Mouse (Mus musculus): ENCODE measurements around the gene Col15a1. TPM values are rescaled to one million over a fixed set of nuclear protein-coding genes. Genes with fewer than 3 reads are reported as not detected.

Col15a1 gene
- polyA plus RNA-seq, 1 experiment from 2014 or later = 16.7 TPM

DNA sequence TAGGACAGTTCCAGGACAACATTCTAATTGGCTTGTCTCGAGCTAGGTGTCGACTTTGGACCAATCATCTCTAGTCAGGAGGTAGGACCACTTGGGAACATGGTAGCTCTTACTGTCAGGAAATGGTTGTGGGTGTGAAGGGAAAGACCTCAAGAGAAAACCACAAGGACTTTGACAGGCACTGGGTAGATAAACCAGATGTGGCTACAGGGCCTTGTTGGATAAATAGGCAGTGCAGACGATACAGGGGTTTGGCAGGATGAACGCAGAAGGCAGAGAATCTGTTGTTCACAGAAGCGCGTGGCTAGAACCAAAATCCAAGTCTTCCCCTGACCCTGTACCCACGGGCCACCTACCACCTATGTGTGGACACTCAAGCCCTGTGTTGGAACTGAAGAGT, 94.6 kb downstream of the Col15a1 start:
- DNase-seq (ENCODE audit: low spot score) = peak; percentile 76

DNA sequence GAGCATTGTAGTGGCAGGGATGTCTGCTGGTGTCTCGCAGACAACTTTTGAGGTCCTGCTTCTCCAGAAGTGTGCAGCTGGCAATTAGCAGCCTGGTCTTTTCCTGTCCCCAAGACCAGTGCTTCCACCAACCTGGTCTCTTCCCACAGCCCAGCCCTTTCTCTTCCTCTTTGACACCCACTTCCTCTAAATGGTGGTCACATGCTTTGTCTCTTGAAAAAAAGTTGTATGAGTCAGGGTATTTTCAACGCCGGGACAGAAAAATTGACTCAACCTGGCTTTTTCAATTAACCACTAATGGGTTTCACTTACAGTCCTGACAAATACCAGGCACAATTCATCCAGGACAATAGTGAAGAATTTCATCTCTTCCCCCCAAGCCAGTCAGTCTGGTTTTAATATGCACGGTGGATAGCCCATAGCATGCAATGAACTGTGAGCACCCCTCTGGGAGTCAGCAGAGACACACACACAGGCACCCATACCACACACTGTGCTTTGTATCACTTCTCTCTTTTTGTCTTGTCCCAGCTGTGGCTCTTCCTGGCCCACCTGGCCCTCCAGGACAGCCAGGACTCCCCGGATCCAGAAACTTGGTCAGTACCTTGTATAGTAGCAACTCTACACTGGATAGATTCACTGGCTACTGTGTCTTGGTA, 95.5 kb downstream of the Col15a1 start:
- peak; percentile 57 for DNase-seq (ENCODE audit: low spot score)

DNA sequence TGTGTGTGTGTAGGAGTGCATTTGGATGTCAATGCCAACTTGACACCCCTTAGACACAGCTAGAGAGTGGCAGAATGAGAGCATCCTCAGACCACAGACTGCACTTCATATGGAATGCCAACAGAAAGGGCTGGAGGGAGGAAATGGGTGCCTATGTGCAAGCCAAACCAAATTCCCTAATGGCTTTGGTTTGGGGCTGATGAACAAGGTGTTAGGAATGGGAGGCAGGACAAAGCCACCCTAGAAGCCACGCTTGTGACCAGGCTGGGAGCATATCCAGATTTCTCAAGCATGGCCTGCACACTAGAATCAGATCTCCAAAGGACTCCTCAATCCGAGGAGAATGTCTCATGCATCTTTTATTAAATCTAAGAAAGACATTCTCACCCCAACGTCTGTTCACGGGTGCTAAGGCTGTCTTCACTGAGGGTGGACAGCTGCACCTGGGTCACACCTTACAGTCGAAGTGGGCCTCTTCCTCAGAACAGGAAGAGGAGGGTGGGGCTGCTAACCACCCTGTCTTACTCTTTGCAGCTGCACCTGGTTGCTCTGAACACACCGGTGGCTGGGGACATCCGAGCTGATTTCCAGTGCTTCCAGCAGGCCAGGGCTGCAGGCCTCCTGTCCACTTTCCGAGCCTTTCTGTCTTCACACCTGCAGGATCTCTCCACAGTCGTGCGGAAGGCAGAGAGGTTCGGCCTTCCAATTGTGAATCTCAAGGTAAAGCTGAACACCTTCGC, 102.1 kb downstream of the Col15a1 start:
- DNase-seq (ENCODE audit: low spot score) = peak; percentile 80

DNA sequence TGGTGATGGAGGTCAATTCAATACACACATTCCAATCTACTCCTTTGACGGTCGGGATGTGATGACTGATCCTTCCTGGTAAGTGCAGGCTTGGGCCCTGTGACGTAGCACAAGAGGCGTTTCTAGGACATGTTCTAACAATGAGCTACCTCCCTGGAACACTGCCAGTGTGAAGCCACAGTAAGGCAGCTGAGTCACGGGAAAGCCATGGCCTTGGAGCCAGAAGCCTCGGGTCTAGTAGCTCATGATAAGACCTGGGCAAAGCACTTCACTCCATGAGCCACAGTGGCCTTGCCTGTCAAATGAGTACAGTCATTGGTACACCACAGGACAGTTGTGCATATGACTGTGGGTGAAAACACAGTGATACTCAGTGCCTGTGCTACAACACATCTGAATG, 102.9 kb downstream of the Col15a1 start:
- peak; percentile 42 for DNase-seq (ENCODE audit: low spot score)

DNA sequence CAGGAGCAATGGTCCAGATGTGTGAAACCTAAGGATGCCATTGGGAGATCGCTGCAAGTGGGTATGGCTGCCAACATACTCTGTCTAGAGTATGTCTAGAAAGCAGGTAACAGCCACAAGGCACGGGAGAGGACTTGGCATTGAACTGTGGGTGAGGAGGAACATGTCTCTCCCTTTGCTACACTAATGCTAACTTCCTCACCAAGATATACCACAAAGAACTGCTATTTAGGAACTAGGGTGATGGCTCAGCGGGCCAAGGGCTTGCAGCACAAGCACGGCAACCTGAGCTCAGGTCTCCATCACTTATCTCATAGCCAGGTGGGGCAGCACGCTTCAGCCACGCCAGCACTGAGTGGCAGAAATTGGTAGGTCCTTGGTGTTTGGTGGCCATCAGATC, 103.5 kb downstream of the Col15a1 start:
- no peak for DNase-seq (ENCODE audit: low spot score)

DNA sequence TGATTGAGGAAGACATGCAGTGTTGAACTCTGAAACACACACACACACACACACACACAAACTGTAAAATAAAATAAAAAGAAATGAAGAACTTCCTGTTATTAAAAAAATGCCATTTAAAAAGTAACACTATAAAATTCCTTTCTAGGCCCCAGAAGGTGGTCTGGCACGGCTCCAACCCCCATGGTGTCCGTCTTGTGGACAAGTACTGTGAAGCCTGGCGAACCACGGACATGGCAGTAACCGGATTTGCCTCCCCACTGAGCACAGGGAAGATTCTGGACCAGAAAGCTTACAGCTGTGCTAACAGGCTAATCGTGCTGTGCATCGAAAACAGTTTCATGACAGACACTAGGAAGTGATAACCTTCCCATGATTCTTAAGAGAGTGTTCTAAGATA, 104.0 kb downstream of the Col15a1 start:
- no peak for DNase-seq (ENCODE audit: low spot score)

DNA sequence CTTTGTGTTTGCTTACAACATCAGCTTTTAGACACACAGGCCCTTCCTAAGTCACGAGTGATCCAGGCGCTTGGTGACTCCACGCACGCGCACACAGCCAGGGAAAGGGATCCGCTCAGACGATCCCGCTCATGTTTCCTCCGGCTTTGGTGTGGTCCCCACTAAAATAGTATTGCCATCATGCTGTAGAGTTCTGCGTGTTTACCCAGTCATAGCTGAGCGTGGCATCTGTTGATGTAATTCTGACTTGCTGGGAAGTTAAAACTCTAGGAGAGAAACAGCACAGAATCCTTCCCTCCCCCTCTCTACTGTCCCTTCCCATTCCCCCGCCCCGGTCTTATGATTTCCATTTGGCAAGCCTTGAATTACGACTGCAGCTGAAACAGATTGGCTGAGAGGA, 104.7 kb downstream of the Col15a1 start:
- no peak for DNase-seq (ENCODE audit: low spot score)

DNA sequence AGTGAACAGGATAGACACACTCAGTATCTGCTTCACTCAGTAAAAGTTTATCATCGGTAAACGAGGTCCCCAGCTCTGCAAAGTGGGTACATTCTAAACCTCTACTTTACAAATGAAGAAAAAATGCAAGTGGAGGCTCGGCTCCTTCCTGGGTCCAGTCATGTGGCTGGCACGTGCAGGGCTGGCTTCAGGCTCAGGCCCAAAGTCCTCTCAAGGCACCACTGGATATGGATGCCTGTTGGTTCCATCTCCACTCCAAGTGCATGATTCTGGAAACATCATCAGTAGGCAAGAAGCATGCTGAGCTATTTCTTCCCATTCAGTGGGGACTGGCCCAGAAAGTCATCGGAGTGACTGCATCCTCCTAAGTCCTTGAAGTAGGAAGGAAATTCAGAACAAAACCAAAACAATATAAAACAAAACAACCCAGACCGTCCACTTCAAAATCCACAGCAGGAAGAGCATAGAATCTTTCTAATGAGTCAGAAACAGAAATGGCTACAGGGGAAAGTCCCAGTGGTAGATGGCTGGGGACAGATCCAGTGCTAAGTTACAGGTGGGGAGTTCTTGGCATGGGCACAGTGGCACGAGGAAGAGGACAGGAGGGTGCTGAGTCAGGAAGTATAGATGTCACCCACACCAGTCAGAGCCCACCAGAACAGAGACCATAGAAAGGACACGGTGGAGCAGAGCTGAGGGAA, 105.9 kb downstream of the Col15a1 start:
- no peak for DNase-seq (ENCODE audit: low spot score)

DNA sequence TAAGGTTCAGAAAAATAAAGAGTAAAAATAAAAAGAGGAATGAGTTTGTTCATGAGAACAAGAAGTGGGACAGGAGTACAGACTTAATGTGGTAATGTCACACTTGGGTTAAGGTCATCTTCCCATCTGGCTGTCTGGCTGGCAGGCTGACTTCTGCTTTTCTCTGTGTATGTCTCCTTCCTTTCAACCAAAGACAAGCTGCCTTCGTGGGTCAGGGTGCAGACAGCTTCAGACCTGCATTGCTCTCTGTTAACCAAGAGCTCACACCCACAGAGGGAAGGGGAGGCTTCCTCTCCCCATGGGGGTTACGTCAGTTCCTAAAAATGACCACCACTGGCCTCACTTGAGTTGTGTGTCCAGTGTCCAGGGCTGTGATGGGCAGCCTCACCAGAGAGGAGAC, 107.5 kb downstream of the Col15a1 start:
- DNase-seq (ENCODE audit: low spot score) = no peak

DNA sequence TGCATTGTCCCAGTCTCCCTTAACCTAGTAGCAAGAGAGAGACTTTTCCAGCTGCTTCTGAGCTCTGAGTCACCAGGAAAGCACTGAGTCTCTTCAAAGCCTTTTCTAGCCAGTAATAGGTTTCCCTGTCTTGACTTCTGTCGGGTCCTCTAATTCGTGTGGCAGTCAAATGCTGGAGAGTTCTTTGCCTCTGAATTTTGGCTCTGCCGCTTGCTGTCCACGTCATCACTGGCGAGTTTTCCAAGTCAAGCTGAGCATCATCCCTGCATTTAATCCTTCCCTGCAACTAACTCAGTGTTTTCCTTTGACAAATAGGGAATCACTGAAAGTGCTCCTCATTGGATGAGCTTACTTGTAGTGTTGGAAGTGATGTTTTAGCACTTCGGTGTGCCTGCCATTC, 108.5 kb downstream of the Col15a1 start:
- DNase-seq (ENCODE audit: low spot score) = no peak

DNA sequence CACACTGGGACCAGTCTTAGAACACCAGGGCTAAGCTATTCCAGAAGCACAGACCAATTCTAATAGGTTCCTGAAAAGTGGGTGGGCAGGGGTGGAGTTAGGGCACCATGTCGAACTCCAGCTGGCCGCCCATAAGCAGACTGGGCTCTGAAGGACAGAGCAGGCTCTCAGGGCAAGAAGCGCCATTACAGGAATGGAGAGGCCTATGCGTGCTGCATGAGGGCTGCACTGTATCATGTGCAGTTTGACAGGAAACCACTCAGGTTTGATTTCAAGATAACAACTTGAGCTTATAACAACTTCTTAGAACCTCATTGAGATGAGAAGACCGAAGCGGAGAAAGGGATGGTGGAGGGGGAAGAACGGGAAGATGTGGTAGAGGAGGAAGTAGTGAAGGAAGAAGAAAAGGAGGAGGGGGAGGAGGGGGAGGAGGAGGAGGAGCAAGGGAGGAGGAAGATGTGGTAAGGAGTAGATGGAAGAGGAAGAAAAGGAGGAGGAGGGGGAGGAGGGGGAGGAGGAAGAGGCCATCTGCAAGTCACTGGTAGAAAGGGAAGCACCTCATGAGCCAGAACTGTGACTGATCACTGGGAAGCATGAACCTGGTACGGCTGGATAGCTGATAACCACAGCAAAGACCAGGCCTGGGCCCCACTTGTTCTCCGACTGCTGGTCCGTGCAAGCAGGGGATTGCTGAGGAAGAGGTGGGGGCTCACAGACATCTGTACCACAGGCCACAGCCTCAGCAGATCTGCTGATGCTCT, 111.8 kb downstream of the Col15a1 start:
- DNase-seq (ENCODE audit: low spot score) = peak; percentile 78

DNA sequence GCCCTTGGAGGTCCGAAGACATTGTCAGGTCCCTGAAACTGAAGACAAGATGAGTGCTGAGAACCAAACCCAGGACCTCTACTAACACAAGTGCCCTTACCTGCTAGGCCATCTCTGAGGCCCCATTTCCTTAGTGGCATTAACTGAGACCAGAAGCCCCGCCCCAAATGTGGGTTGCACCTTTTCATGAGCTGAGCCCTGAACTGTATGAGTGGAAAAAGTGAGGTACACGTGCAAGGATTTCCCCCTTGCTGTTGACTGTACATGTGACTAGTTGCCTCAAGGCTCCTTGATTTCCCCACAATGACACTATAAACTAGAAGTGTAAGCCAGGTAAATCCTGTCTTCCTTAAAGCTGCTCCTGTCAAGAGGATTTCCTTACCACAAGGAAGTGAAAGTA, 114.4 kb downstream of the Col15a1 start:
- DNase-seq (ENCODE audit: low spot score) = peak; percentile 63

DNA sequence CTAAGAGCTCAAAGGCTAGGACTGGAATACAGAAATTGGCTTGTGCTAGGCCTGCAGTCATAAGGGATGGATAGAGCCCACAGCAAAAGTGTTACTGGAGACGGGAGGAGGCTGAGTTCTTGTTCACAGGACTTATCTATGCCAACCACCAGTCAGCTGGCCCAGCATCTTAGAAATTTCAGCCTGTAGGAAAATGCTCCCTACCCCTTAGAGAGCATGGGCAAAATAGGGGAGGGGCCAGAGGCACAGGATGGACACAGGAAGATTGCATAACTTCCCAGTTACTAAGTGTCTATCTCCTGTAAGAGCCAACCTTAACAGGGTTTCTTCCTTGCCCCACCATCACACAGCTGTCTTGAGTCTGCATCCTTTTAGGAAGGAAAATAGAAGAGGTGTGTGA, 116.2 kb downstream of the Col15a1 start:
- DNase-seq (ENCODE audit: low spot score) = no peak

DNA sequence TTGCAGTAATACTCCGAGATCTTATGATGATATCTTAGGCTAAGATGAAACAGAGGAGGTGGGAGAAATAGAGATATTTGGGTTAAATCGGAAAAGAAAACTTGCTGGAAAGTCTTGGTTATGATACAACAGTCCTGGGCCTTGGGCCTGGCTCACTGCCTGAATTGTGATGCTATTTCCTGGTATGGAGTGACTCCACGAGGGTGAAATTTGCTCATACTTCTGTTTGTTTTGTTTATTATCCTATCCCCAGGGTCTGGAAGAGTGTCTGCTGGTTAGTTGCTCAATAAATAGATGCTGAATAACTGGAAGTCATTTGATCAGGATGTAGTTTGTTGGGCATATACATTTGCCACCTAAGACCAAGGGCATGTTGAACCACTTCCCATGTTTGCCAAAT, 119.8 kb downstream of the Col15a1 start:
- no peak for DNase-seq (ENCODE audit: low spot score)

DNA sequence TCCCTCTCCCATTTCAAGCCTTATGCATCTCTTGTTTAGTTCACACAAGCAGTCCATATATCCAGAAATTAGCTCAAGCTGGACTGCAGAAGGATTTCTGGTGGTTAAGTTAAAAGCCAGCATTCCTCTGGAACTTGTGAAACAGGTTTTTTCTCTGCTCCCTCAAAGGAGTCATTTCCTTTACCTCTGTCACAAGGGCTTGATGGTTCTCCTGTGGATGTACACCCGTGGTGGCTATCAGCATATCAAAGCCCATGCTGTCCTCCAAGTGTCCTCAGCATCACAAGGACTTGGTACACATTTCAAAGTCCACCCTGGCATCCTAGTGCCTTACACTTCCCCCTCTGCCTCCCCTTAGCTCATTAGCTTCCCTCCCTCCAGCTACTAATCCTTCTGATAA, 121.3 kb downstream of the Col15a1 start:
- no peak for DNase-seq (ENCODE audit: low spot score)

DNA sequence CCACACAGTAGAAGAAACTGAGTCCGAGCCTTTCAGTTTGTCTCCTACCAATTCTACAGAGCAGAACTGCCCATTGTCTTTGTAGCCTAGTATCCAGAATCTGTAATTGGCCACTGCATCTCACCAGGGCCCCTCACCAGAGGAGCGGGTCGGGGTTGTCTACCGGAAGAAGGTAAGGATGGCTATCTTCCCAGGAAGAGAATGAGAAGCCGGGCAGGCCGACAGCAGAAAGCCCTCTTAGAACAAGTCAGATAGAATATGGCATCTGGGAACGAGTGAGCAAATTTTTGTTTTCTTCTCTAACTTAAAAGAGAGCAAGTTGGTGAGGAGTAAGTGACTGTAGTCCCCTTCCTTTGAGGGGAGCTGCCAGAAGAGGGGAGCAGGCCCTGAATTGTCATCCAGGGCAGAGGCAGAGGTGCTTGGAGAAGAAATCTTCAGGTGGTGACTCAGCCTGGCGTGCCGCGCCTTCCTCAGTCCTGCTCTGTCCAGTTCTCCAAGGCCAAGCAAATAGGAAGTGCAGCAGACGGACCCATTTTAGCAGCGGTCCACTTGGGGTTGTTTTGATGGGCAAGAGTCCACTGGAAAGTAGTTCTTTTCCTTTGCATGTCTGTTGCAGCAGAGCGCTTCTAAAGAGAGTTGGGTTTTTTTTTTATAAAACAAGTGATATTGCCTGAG, 122.6 kb downstream of the Col15a1 start:
- DNase-seq (ENCODE audit: low spot score) = no peak

DNA sequence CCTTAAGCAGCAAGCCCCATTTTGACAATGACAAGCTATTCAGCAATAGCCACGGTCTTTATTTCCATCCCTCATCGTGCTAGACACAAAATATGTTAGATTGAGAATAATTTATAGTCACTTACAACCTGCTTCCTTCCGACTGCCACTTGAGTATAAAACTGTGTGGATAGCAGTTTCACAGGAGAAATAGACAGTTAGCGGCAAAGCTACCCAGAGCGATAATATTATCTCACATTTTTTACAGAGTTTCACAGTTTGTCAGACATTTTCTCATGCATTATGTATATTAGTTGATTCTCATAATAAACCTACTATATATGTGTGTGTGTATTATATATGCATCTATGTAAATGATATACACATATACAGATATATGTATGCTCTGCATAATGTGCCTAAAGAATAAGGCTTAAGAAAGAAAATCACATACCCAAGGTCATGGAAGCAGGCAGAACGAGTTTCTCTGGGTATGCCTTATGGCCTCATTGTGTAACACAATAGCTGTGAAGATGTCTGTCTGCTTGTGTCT, 124.9 kb downstream of the Col15a1 start:
- DNase-seq (ENCODE audit: low spot score) = no peak

DNA sequence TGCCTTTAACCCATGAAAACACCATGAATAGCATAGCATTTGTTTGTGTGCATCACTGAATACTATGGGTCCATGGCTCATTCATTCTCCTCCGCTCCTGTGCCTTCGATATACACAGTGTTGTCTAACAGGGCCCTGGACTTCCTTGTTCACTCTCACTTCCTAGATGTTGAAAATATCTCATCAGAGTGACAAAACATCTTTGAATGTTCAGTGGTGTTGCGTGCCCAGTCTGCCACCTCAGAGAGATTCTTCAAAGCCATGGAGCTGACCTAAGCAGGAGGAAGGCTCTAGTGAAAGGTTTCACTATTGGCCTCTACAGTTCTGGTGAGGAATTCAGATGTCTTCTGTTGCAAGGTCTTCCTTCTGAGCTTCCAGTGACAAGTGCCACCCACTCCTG, 125.6 kb downstream of the Col15a1 start:
- no peak for DNase-seq (ENCODE audit: low spot score)

DNA sequence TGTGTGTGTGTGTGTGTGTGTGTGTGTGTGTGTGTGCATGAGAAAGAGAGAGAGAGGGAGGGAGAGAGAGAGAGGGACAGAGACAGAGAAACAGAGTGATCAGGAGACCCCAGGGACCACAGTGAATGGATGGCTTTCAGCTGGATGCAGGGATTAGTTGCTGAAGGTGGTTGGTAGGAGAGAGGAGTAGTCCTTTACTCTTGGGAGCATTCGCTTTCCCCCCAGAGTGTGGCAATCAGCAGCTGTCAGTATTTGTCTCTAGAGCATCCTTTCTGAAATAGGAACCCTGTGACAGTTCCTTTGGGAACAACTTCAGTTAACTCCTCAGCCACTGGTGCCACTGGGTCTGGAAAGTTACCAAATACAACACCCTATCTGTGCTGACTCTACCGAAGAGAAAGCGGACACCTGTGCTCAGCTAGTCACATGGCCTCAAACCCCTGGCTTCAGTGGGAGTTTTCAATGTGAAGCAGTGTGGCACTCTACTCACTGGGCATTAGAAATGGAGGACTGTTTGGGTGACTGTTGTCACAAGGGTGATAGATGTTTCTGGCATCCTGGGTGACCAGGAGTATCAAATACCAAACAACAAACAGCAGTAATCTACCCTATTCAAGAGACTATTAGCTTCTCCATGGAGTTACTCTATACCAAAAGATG, 129.1 kb downstream of the Col15a1 start:
- no peak for DNase-seq (ENCODE audit: low spot score)

DNA sequence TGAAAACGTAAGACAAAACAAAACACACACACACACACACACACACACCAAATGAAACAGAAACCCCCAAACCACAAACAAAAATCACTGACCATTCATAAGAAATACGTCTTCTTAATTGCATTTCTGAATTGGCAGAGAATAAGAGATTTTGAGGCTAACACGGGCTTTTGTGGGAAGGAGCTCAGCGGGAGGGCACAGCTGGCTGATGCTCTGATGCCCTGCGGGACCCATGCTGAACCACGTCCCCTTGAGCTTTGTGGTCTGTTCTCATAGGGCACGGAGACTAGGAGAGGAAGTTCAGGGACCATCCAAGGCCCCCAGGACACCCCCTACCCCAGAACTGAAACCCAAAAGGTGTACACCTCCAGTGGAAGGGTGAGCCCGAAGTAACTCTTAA, 134.7 kb downstream of the Col15a1 start:
- DNase-seq (ENCODE audit: low spot score) = peak; percentile 32

Data from thymus, postnatal 0 days (tissue).